Mouse (Mus musculus): ENCODE results near the gene Zfp385b. TPM values are rescaled to one million over a fixed set of nuclear protein-coding genes. Genes with fewer than 3 reads are reported as not detected.

Zfp385b gene
- polyA plus RNA-seq, 1 experiment: 3.2 TPM

DNA sequence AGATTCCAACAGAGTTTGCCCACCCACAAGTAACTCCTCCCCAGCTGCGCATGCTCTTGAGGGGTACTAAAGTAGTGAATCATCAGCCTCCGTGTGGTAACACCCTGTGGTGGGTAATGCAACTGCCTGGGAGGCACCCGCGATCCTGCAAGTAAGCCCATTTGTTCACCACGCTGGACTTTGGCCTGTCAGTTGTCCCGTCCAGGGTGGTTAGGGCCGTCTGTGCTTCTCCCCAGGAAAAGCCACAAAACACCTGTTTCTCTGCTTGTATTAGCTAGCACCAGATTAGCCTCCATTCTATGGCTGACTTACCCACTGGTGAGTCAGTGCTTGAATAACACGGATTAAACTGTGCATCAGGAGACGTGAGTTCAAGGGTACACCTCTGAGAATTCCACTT is 442.6 kb downstream of the Zfp385b start:
- no peaks in the 10 kb centered on the region for H3K4me1 ChIP-seq (ENCODE audit: control insufficient read depth, insufficient read depth, low read length)
- no peak overlapping the region for H3K4me3 ChIP-seq (replicated peaks; ENCODE audit: control insufficient read depth, low read depth, low read length)
- TF ChIP-seq CTCF (IDR thresholded peaks at IDR 0.05; ENCODE audit: control insufficient read depth, insufficient read depth, low read length): no peak
- TF ChIP-seq POLR2A (IDR thresholded peaks at IDR 0.05; ENCODE audit: borderline replicate concordance, control insufficient read depth, low read depth, low read length): no peak
- H3K27ac ChIP-seq (ENCODE audit: control insufficient read depth, insufficient read depth, low read depth, low read length, poor library complexity): no peak overlapping the region
- WGBS: 75% methylated on average over 9 of the region's 9 CpGs

DNA sequence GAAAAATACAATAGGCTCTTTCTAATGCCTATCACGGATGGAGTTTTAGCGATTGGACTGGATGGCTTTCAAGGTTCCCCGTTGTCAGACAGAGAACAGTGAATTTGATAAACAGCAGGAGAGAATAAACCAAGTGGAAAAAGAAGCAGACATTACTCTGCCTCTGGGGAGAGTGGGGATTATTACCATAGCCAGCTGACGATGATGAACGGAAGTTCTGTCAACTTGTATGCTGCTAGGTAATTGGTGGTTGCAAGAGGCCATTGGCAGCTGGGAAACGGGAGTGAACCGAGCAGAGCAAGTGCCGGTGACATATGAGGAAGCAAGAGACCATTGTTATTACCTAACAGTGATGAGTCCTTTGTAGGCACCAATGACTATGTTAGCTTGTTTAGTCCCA is 444.3 kb downstream of the Zfp385b start:
- no peak for TF ChIP-seq POLR2A (IDR thresholded peaks at IDR 0.05; ENCODE audit: borderline replicate concordance, control insufficient read depth, low read depth, low read length)
- TF ChIP-seq CTCF (IDR thresholded peaks at IDR 0.05; ENCODE audit: control insufficient read depth, insufficient read depth, low read length): no peak
- Histone ChIP-seq H3K27ac (ENCODE audit: control insufficient read depth, insufficient read depth, low read depth, low read length, poor library complexity) (no peak overlapping the region), H3K4me1 (ENCODE audit: control insufficient read depth, insufficient read depth, low read length) (no peaks in the 10 kb centered on the region), H3K4me3 (replicated peaks; ENCODE audit: control insufficient read depth, low read depth, low read length) (no peak overlapping the region)
- 80% methylated on average over 8 of the region's 8 CpGs for WGBS

DNA sequence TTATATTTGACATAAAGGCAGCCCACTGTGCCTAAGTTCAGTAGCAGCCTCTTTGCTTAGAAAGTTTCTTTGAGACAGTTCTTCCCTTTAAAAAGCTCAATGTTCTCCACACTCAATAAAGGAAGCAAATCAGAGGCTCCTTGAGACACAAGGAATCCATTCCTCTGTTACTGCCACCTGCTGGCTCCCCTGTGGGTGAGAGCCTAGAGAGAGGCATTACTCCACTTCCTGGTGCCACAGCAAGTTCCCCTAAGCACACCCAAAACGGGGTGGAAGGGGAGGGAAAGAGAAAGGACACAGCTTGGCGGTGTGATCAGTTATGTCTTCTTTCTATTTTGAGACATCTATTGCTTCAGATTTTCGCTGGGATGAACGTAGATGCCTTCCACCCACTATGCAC is 450.3 kb downstream of the Zfp385b start:
- no peak overlapping the region for H3K27ac ChIP-seq (ENCODE audit: control insufficient read depth, insufficient read depth, low read depth, low read length, poor library complexity)
- H3K4me1 ChIP-seq (ENCODE audit: control insufficient read depth, insufficient read depth, low read length): no peaks in the 10 kb centered on the region
- TF ChIP-seq POLR2A (IDR thresholded peaks at IDR 0.05; ENCODE audit: borderline replicate concordance, control insufficient read depth, low read depth, low read length) (no peak), CTCF (IDR thresholded peaks at IDR 0.05; ENCODE audit: control insufficient read depth, insufficient read depth, low read length) (no peak)
- WGBS: 42% methylated on average over 4 of the region's 4 CpGs
- H3K4me3 ChIP-seq (replicated peaks; ENCODE audit: control insufficient read depth, low read depth, low read length): no peak overlapping the region

Other genes starting within 250 kb of the Zfp385b start
- 12.2 and 14.5 TPM in 2 replicates for gene Cwc22, start 126.7 kb upstream of the Zfp385b start, polyA plus RNA-seq (2011; ENCODE audit: insufficient read depth, insufficient read length, low replicate concordance, missing spikeins)